Mouse (Mus musculus): Measurements from ENCODE around the gene Il1rl2. TPM values are rescaled to one million over a fixed set of nuclear protein-coding genes. Genes with fewer than 3 reads are reported as not detected.

Il1rl2 gene
- polyA plus RNA-seq, 1 experiment from 2014 or later: 7.3 TPM

- peak; percentile 75 for DNase-seq (ENCODE audit: low spot score)
Observed at GRCm38 (mm10) chr1:40378794-40379193, 54.4 kb downstream of the Il1rl2 start.

GRCm38 (mm10) chr1:40380111-40380510 is 55.7 kb downstream of the Il1rl2 start:
- DNase-seq (ENCODE audit: low spot score): peak; percentile 76

GRCm38 (mm10) chr1:40380990-40381389 is 56.6 kb downstream of the Il1rl2 start:
- DNase-seq (ENCODE audit: low spot score): peak; percentile 24

GRCm38 (mm10) chr1:40382841-40383240 is 58.4 kb downstream of the Il1rl2 start:
- no peak for DNase-seq (ENCODE audit: low spot score)

- no peak for DNase-seq (ENCODE audit: low spot score)
Observed at GRCm38 (mm10) chr1:40384931-40385545, 60.6 kb downstream of the Il1rl2 start.

- DNase-seq (ENCODE audit: low spot score): no peak
Observed at GRCm38 (mm10) chr1:40391374-40391773, 67.0 kb downstream of the Il1rl2 start.

GRCm38 (mm10) chr1:40392535-40392934 is 68.1 kb downstream of the Il1rl2 start:
- DNase-seq (ENCODE audit: low spot score): no peak

- DNase-seq (ENCODE audit: low spot score): no peak
Observed at GRCm38 (mm10) chr1:40393214-40393613, 68.8 kb downstream of the Il1rl2 start.

- DNase-seq (ENCODE audit: low spot score): no peak
Observed at GRCm38 (mm10) chr1:40399639-40400038, 75.2 kb downstream of the Il1rl2 start.

- no peak for DNase-seq (ENCODE audit: low spot score)
Observed at GRCm38 (mm10) chr1:40404682-40405081, 80.3 kb downstream of the Il1rl2 start.

GRCm38 (mm10) chr1:40409882-40410281 is 85.5 kb downstream of the Il1rl2 start:
- no peak for DNase-seq (ENCODE audit: low spot score)

GRCm38 (mm10) chr1:40413039-40413438 is 88.6 kb downstream of the Il1rl2 start:
- no peak for DNase-seq (ENCODE audit: low spot score)

- DNase-seq (ENCODE audit: low spot score): no peak
Observed at GRCm38 (mm10) chr1:40414276-40414675, 89.9 kb downstream of the Il1rl2 start.

GRCm38 (mm10) chr1:40414863-40415656 is 90.7 kb downstream of the Il1rl2 start:
- no peak for DNase-seq (ENCODE audit: low spot score)

- DNase-seq (ENCODE audit: low spot score): no peak
Observed at GRCm38 (mm10) chr1:40417034-40417433, 92.6 kb downstream of the Il1rl2 start.

Other genes with a start within 250 kb of the Il1rl2 start
- 6.5 and 7.5 TPM in 2 replicates for gene Il1r1, start 99.5 kb upstream of the Il1rl2 start, polyA plus RNA-seq (2015; fragmentation: Nextera tagmentation; extraction: Ambion mirVana)
- 0.38 and 0.41 TPM in 2 replicates for gene Il1rl1, start 105.0 kb downstream of the Il1rl2 start, polyA plus RNA-seq (2015; fragmentation: Nextera tagmentation; extraction: Ambion mirVana)
- 2.2 and 3.9 TPM in 2 replicates for gene Il18r1, start 140.9 kb downstream of the Il1rl2 start, polyA plus RNA-seq (2015; fragmentation: Nextera tagmentation; extraction: Ambion mirVana)
- gene Il18rap, start 190.8 kb downstream of the Il1rl2 start, polyA plus RNA-seq (2015; fragmentation: Nextera tagmentation; extraction: Ambion mirVana): 1.3 and 1.5 TPM in 2 replicates